Mouse (Mus musculus): ENCODE measurements at regions not wholly inside any gene's neighbourhood (a gene's known extent, or its start where the extent isn't known, plus 50 kb on each side); places are given as distances from the start of the nearest gene placed in this dataset.
A peak's percentile ranks its signal among the peaks of the same experiment; 100 is the strongest.

GRCm38 (mm10) chr9:101700368-101700767 lies 161.3 kb upstream of the 9630041A04Rik start:
- peaks cover 1% of the 10 kb centered on the region; the same call in 1 of the 2 replicates for H3K27me3 ChIP-seq (replicated peaks; ENCODE audit: control insufficient read depth, insufficient read depth, low read length)
- H3K27ac ChIP-seq (ENCODE audit: insufficient read depth, low read depth, low read length): no peak overlapping the region
- H3K36me3 ChIP-seq (ENCODE audit: control insufficient read depth, insufficient read depth, low read length): no peaks in the 10 kb centered on the region
- WGBS: 72% methylated on average over 7 of the region's 7 CpGs
- H3K4me1 ChIP-seq (ENCODE audit: control insufficient read depth, insufficient read depth, low read length): no peaks in the 10 kb centered on the region
- TF ChIP-seq POLR2A (IDR thresholded peaks at IDR 0.05; ENCODE audit: low read depth, low read length): no peak
- no peak for TF ChIP-seq CTCF (conservative IDR thresholded peaks at IDR 0.05; ENCODE audit: insufficient read depth, insufficient read length, low read depth, low read length)
- H3K4me3 ChIP-seq (ENCODE audit: insufficient read depth, low read depth, low read length): no peak overlapping the region
- DNase-seq: no peak

- WGBS: 75% methylated on average over 5 of the region's 5 CpGs
- no peak for DNase-seq
- Histone ChIP-seq H3K27ac (ENCODE audit: insufficient read depth, low read depth, low read length) (no peak overlapping the region), H3K4me3 (ENCODE audit: insufficient read depth, low read depth, low read length) (no peak overlapping the region), H3K27me3 (replicated peaks; ENCODE audit: control insufficient read depth, insufficient read depth, low read length) (no peaks in the 10 kb centered on the region), H3K4me1 (ENCODE audit: control insufficient read depth, insufficient read depth, low read length) (no peaks in the 10 kb centered on the region), H3K36me3 (ENCODE audit: control insufficient read depth, insufficient read depth, low read length) (no peaks in the 10 kb centered on the region)
- no peak for TF ChIP-seq CTCF (conservative IDR thresholded peaks at IDR 0.05; ENCODE audit: insufficient read depth, insufficient read length, low read depth, low read length)
- no peak for TF ChIP-seq POLR2A (IDR thresholded peaks at IDR 0.05; ENCODE audit: low read depth, low read length)
These were observed 167.6 kb upstream of the 9630041A04Rik start for GRCm38 (mm10) chr9:101694054-101694453.

- H3K36me3 ChIP-seq (ENCODE audit: control insufficient read depth, insufficient read depth, low read length): no peaks in the 10 kb centered on the region
- H3K4me3 ChIP-seq (ENCODE audit: insufficient read depth, low read depth, low read length): no peak overlapping the region
- no peaks in the 10 kb centered on the region for H3K4me1 ChIP-seq (ENCODE audit: control insufficient read depth, insufficient read depth, low read length)
- TF ChIP-seq CTCF (conservative IDR thresholded peaks at IDR 0.05; ENCODE audit: insufficient read depth, insufficient read length, low read depth, low read length) (no peak), POLR2A (IDR thresholded peaks at IDR 0.05; ENCODE audit: low read depth, low read length) (no peak)
- no peaks in the 10 kb centered on the region for H3K27me3 ChIP-seq (replicated peaks; ENCODE audit: control insufficient read depth, insufficient read depth, low read length)
- 87% methylated on average over 6 of the region's 6 CpGs for WGBS
- no peak for DNase-seq
- H3K27ac ChIP-seq (ENCODE audit: insufficient read depth, low read depth, low read length): no peak overlapping the region
These were observed 170.3 kb upstream of the 9630041A04Rik start for GRCm38 (mm10) chr9:101691336-101691735.

DNA sequence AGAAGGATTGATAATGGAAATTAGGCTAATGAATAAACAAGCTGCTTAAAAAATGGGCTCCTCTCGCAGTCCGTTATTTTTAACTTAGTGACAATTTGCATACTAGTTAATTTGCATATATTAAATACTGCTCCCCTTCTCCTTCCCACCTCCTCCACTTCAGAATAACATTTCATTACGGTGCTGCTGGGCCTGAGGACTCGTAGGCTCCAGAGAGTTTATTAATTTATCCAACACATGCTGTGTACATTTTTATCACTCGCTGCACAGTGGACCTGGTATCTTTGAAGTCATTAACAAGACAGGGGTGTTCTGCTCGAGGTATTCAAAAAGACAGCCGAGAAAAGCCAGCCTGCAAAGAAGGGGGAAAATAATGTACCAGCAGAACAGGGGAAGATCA lies 170.7 kb upstream of the 9630041A04Rik start:
- 63% methylated on average over 7 of the region's 7 CpGs for WGBS
- no peaks in the 10 kb centered on the region for H3K36me3 ChIP-seq (ENCODE audit: control insufficient read depth, insufficient read depth, low read length)
- H3K4me1 ChIP-seq (ENCODE audit: control insufficient read depth, insufficient read depth, low read length): no peaks in the 10 kb centered on the region
- DNase-seq: no peak
- no peak overlapping the region for H3K27ac ChIP-seq (ENCODE audit: insufficient read depth, low read depth, low read length)
- no peaks in the 10 kb centered on the region for H3K27me3 ChIP-seq (replicated peaks; ENCODE audit: control insufficient read depth, insufficient read depth, low read length)
- no peak for TF ChIP-seq CTCF (conservative IDR thresholded peaks at IDR 0.05; ENCODE audit: insufficient read depth, insufficient read length, low read depth, low read length)
- TF ChIP-seq POLR2A (IDR thresholded peaks at IDR 0.05; ENCODE audit: low read depth, low read length): no peak
- H3K4me3 ChIP-seq (ENCODE audit: insufficient read depth, low read depth, low read length): no peak overlapping the region

DNA sequence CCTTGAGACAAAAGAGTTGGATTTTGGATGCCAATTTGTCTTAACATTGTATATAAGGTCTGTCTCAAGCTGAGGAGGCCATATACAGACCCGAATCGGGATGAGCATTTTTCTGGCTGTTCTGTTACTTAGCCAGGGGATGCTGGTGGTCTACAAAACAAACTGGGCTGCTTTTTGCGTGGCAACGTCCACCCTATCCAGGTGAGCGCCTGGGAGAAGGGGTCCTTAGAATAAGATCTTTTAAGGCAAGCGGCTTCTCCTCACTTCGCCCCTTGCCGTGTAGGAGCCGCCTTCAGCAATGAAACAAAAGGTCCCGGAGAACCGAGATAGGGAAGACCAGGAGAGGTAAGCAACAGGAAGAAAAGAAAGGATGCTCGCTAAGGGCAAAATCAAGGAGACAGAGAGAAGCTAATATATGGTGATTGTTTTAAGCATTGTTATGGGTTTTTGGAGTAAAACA lies 171.2 kb upstream of the 9630041A04Rik start:
- TF ChIP-seq POLR2A (IDR thresholded peaks at IDR 0.05; ENCODE audit: low read depth, low read length) (no peak), CTCF (conservative IDR thresholded peaks at IDR 0.05; ENCODE audit: insufficient read depth, insufficient read length, low read depth, low read length) (no peak)
- WGBS: 18% methylated on average over 12 of the region's 12 CpGs
- DNase-seq: no peak
- Histone ChIP-seq H3K27me3 (replicated peaks; ENCODE audit: control insufficient read depth, insufficient read depth, low read length) (no peaks in the 10 kb centered on the region), H3K4me1 (ENCODE audit: control insufficient read depth, insufficient read depth, low read length) (no peaks in the 10 kb centered on the region), H3K4me3 (ENCODE audit: insufficient read depth, low read depth, low read length) (no peak overlapping the region), H3K27ac (ENCODE audit: insufficient read depth, low read depth, low read length) (no peak overlapping the region), H3K36me3 (ENCODE audit: control insufficient read depth, insufficient read depth, low read length) (no peaks in the 10 kb centered on the region)

DNA sequence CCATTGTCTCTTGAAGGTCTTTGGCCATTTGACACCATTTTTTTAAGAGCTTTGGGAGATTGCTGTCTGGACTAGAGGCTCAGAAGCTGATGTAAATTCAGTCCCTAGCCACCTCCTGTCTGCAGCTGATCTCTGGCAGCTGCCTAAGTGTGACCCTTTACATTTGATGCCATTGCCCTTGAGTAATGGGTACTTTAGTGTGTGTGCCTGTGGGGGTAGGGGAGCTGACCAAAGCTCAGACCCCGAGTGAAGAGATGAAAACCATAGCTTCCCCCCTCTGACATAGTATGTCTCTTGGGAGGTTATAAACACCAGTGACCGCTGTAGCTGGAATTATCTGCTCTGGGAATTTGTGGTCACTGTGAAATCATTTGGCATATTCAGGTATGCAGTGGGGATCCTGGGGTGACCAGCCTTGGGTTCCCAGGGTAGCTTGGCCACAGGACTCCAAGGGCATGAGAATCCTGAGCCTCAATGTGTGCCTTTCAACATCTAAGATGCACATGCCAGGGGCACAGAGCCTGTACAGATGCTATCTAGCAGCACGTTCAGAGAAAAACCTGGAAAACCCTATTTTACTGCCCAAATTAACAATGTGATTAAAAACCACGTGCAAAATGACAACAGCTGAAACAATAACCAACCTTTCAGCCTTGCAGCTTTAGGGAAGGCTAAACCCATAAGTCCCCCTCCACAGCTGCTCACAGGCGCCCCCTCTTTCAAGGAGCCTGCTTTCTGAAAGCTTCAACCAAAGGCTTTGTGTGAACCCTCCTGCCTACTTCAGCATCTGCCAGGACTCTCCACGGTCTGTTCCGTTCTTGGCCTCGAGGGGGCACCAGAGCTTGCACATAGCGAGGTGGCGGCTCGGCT lies 171.9 kb upstream of the 9630041A04Rik start:
- H3K4me1 ChIP-seq (ENCODE audit: control insufficient read depth, insufficient read depth, low read length): no peaks in the 10 kb centered on the region
- no peak overlapping the region for H3K4me3 ChIP-seq (ENCODE audit: insufficient read depth, low read depth, low read length)
- H3K27me3 ChIP-seq (replicated peaks; ENCODE audit: control insufficient read depth, insufficient read depth, low read length): no peaks in the 10 kb centered on the region
- 8% methylated on average over 11 of the region's 11 CpGs for WGBS
- no peak for TF ChIP-seq POLR2A (IDR thresholded peaks at IDR 0.05; ENCODE audit: low read depth, low read length)
- peak; percentile 78 for TF ChIP-seq CTCF (conservative IDR thresholded peaks at IDR 0.05; ENCODE audit: insufficient read depth, insufficient read length, low read depth, low read length)
- no peaks in the 10 kb centered on the region for H3K36me3 ChIP-seq (ENCODE audit: control insufficient read depth, insufficient read depth, low read length)
- DNase-seq: peak; percentile 70
- no peak overlapping the region for H3K27ac ChIP-seq (ENCODE audit: insufficient read depth, low read depth, low read length)

GRCm38 (mm10) chr9:101687226-101687625 lies 174.4 kb upstream of the 9630041A04Rik start:
- 58% methylated on average over 6 of the region's 6 CpGs for WGBS
- H3K4me1 ChIP-seq (ENCODE audit: control insufficient read depth, insufficient read depth, low read length): no peaks in the 10 kb centered on the region
- no peak overlapping the region for H3K27ac ChIP-seq (ENCODE audit: insufficient read depth, low read depth, low read length)
- TF ChIP-seq POLR2A (IDR thresholded peaks at IDR 0.05; ENCODE audit: low read depth, low read length) (no peak), CTCF (conservative IDR thresholded peaks at IDR 0.05; ENCODE audit: insufficient read depth, insufficient read length, low read depth, low read length) (no peak)
- H3K36me3 ChIP-seq (ENCODE audit: control insufficient read depth, insufficient read depth, low read length): no peaks in the 10 kb centered on the region
- no peak for DNase-seq
- H3K27me3 ChIP-seq (replicated peaks; ENCODE audit: control insufficient read depth, insufficient read depth, low read length): no peaks in the 10 kb centered on the region
- H3K4me3 ChIP-seq (ENCODE audit: insufficient read depth, low read depth, low read length): no peak overlapping the region
